Mouse (Mus musculus): ENCODE results near the gene Pnrc2.
A peak's percentile ranks its signal among the peaks of the same experiment; 100 is the strongest.

Pnrc2 gene

DNA sequence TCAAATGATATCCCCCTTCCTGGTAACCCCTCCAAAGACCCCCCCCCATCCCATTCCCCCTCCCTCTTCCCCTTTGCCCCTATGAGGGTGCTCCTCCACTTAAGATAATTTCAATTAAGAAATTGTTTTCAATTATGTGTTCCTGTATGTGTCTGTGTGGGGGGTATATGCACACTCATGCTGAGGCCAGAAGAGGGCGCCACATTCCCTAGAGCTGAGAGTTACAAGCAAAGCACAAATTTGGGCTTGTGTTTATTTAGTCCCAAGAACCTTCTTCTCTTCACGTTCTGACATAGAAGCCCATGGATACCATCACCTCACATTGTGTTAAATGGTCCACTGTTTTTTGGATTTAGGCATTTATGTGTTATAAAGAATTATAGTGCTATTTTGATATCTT, 50.4 kb downstream of the Pnrc2 start:
- DNase-seq (ENCODE audit: low read depth, low spot score), result peak; percentile 86

- DNase-seq (ENCODE audit: low read depth, low spot score), result peak; percentile 55
These were observed 51.9 kb downstream of the Pnrc2 start for GRCm38 (mm10) chr4:135821772-135822171.
